Mouse (Mus musculus) C2C12 (cell line): ENCODE measurements at regions not wholly inside any gene's neighbourhood (a gene's known extent, or its start where the extent isn't known, plus 50 kb on each side); places are given as distances from the start of the nearest gene placed in this dataset.

Experiments used
- CTCF ChIP-seq: IDR thresholded peaks from one replicate; pipeline ENCODE4 v1.5.1; 2011; ENCODE audit not compliant: control insufficient read depth, insufficient read depth, insufficient read length
- MAX ChIP-seq: IDR thresholded peaks from one replicate; pipeline ENCODE4 v1.6.1; 2011; ENCODE audit warnings: mild to moderate bottlenecking, control low read depth
- USF1 ChIP-seq: IDR thresholded peaks from one replicate; pipeline ENCODE4 v1.6.1; 2011; ENCODE audit warnings: low read depth, mild to moderate bottlenecking, control low read depth, moderate library complexity

DNA sequence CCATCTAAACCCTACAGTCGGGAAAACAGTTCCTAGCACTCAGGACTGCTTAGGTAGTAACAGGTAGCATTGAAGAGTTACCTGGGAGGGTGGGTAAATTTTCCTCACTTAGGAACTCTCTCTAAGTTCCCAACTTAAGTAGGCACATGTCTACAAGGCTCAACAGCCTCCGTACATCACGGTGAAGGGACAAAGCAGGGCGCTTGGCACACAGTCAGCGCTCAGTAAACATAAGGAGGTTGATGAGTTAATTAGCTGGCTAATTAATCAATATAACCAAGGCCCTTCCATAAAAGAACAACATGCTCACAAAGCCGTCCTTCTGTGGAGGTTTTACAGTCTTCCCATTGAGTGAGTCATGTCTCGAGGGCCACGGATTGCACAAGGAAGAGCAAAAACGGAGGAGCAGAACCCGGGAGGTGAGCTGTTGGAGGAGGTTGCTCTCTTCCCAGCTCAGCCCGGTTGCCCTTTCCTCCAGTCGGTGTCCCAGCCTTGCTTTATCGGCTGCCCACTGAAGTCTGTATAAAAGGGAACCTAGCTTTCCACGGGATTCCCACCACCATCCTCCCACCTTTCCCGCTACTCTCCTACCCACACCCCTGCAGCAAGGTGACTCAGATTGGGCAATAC lies 180.2 kb downstream of the Ly86 start:
- TF ChIP-seq CTCF (no peak), USF1 (no peak), MAX (no peak)
